Mouse (Mus musculus) hindbrain, embryonic 14.5 days (tissue): ENCODE measurements around the gene Mmel1. TPM values are rescaled to one million over a fixed set of nuclear protein-coding genes. Genes with fewer than 3 reads are reported as not detected.

Source experiments
- ATAC-seq: fragments of 200-750 bp; cut with Nextera tagmentation; 2 replicates; pipeline ENCODE4 v1.8.0; 2017; ENCODE audit warnings: moderate number of reproducible peaks, mild to moderate bottlenecking, moderate TSS enrichment, moderate library complexity; ENCODE audit not compliant: low FRiP score
- DNase-seq: peaks from one replicate; pipeline ENCODE4 v3.0.0-alpha.2; 2015; ENCODE audit warnings: low spot score
- H3K27ac ChIP-seq: fragments of 300-500 bp; sonication (generic); 2 replicates; pipeline ENCODE4 v1.5.1; 2014; ENCODE audit warnings: mild to moderate bottlenecking, moderate library complexity
- H3K27me3 ChIP-seq: fragments of 300-500 bp; sonication (generic); 2 replicates; pipeline ENCODE4 v1.6.1; 2014; ENCODE audit warnings: mild to moderate bottlenecking, low read length, mixed read lengths; ENCODE audit not compliant: control insufficient read depth, insufficient read depth
- H3K36me3 ChIP-seq: fragments of 300-500 bp; sonication (generic); replicated peaks from 2 replicates; pipeline ENCODE4 v1.6.1; 2014; ENCODE audit not compliant: control insufficient read depth, insufficient read depth
- H3K4me1 ChIP-seq: fragments of 300-500 bp; sonication (generic); replicated peaks from 2 replicates; pipeline ENCODE4 v1.6.1; 2014; ENCODE audit warnings: antibody characterized with exemption, low read length, mixed read lengths; ENCODE audit not compliant: control insufficient read depth, insufficient read depth
- H3K4me2 ChIP-seq: fragments of 300-500 bp; sonication (generic); replicated peaks from 2 replicates; pipeline ENCODE4 v1.6.1; 2014; ENCODE audit warnings: mild to moderate bottlenecking, moderate library complexity
- H3K4me3 ChIP-seq: fragments of 300-500 bp; sonication (generic); replicated peaks from 2 replicates; pipeline ENCODE4 v1.5.1; 2014; ENCODE audit warnings: mild to moderate bottlenecking, low read length
- H3K9ac ChIP-seq: fragments of 300-500 bp; sonication (generic); 2 replicates; pipeline ENCODE4 v1.6.1; 2014
- H3K9me3 ChIP-seq: fragments of 300-500 bp; sonication (generic); 2 replicates; pipeline ENCODE4 v1.6.1; 2016; ENCODE audit warnings: low read length; ENCODE audit not compliant: control insufficient read depth
- WGBS: fragments of 180-500 bp; shearing (Covaris S2); extraction: QIAGEN DNeasy Blood & Tissue Kit; methylation state at CpG from one replicate; pipeline ENCODE4 v1.1.7; 2014; 5-methylcytosine and 5-hydroxymethylcytosine counted together
- polyA plus RNA-seq: library from polyadenylated mRNA; unstranded; fragments of >200 nt; fragmentation: Nextera tagmentation; extraction: Ambion mirVana; gene quantifications from 2 replicates; pipeline ENCODE4 v1.2.1, GENCODE M21; 2014

Mmel1 gene
- polyA plus RNA-seq, 1 experiment from 2014 or later, result 0.23 TPM

- Histone ChIP-seq H3K4me2 (no peak overlapping the region), H3K27ac (no peak overlapping the region), H3K9ac (no peak overlapping the region), H3K9me3 (no peaks in the 10 kb centered on the region), H3K27me3 (peaks cover 6% of the 10 kb centered on the region; the same call in 1 of the 2 replicates), H3K4me3 (no peak overlapping the region), H3K4me1 (no peaks in the 10 kb centered on the region), H3K36me3 (no peaks in the 10 kb centered on the region)
- 90% methylated on average over 13 of the region's 13 CpGs for WGBS
- no peak for ATAC-seq
- DNase-seq, result no peak
Observed at GRCm38 (mm10) chr4:154838741-154839140, 30.6 kb upstream of the Mmel1 start.

DNA sequence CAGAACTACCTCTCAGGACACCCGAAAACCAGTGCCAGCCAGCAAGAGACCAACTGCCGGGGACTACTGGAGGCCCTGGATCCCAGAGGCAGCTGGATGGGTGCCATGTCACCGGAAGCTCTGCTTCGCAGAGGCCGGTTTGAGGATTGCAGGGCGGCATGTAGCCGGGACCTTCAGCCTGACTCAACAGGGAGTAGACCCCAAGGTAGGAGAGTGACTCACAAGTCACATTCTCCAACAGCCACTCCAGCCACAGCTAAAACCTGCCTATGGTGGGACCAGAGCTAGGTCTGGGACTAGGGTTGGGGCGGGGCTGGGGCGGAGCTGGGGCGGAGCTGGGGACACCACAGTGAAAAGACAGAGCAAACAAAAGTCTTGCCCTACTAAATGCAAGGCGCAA, 30.0 kb upstream of the Mmel1 start:
- Histone ChIP-seq H3K27me3 (peaks cover 6% of the 10 kb centered on the region; the same call in 1 of the 2 replicates), H3K27ac (no peak overlapping the region), H3K4me1 (no peaks in the 10 kb centered on the region), H3K9ac (no peak overlapping the region), H3K4me3 (no peak overlapping the region), H3K9me3 (no peaks in the 10 kb centered on the region), H3K4me2 (no peak overlapping the region), H3K36me3 (no peaks in the 10 kb centered on the region)
- WGBS, result 51% methylated on average over 11 of the region's 11 CpGs
- no peak for DNase-seq
- ATAC-seq, result no peak

- ATAC-seq, result no peak
- Histone ChIP-seq H3K27me3 (peaks cover 18% of the 10 kb centered on the region), H3K4me3 (no peak overlapping the region), H3K27ac (no peak overlapping the region), H3K4me1 (no peaks in the 10 kb centered on the region; the same call in 1 of the 2 replicates), H3K4me2 (no peak overlapping the region), H3K36me3 (no peaks in the 10 kb centered on the region), H3K9me3 (no peaks in the 10 kb centered on the region), H3K9ac (no peak overlapping the region)
- WGBS, result 96% methylated on average over 1 of the region's 1 CpGs
- DNase-seq, result no peak
Observed at GRCm38 (mm10) chr4:154852696-154853095, 16.7 kb upstream of the Mmel1 start.

DNA sequence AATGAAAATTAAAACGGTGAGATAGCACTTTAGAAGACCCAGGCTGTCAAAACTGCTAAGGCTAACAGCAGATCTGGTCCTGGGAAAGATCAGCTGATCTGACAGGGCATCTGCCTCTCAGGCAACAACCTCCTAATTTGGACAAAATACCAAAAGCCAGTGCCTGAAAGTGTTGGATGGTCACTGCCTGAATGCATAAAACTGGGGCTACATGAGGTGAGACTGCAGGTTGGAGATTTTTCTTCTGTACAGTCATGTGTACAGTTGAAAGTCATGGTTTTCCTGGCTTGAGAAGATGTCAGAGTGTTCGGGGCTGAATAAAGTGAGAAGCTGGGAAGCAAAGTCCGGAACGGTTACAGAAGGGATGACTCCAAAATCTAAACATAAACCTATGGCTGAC, 15.5 kb upstream of the Mmel1 start:
- H3K4me3 ChIP-seq, result no peak overlapping the region
- H3K4me1 ChIP-seq, result no peaks in the 10 kb centered on the region; the same call in 1 of the 2 replicates
- H3K4me2 ChIP-seq, result no peak overlapping the region
- no peak for ATAC-seq
- WGBS, result 80% methylated on average over 4 of the region's 4 CpGs
- no peak overlapping the region for H3K27ac ChIP-seq
- no peaks in the 10 kb centered on the region for H3K36me3 ChIP-seq
- H3K27me3 ChIP-seq, result peaks cover 18% of the 10 kb centered on the region
- DNase-seq, result no peak
- H3K9ac ChIP-seq, result no peak overlapping the region
- H3K9me3 ChIP-seq, result no peaks in the 10 kb centered on the region

- DNase-seq (no peak), ATAC-seq (no peak)
- Histone ChIP-seq H3K4me1 (no peaks in the 10 kb centered on the region; the same call in 1 of the 2 replicates), H3K27me3 (peaks cover 18% of the 10 kb centered on the region), H3K9ac (peak overlapping the region; percentile 76; the same call in 1 of the 2 replicates), H3K36me3 (no peaks in the 10 kb centered on the region), H3K9me3 (no peaks in the 10 kb centered on the region), H3K4me3 (peak overlapping the region; percentile 49; the same call in 1 of the 2 replicates), H3K27ac (no peak overlapping the region), H3K4me2 (peak overlapping the region; percentile 88)
- 64% methylated on average over 12 of the region's 12 CpGs for WGBS
Observed at GRCm38 (mm10) chr4:154854676-154855345, 14.6 kb upstream of the Mmel1 start.

- H3K36me3 ChIP-seq, result no peaks in the 10 kb centered on the region
- H3K9me3 ChIP-seq, result no peaks in the 10 kb centered on the region
- peak overlapping the region; percentile 86 for H3K27ac ChIP-seq
- H3K4me2 ChIP-seq, result peak overlapping the region; percentile 88
- peak overlapping the region; percentile 76 for H3K9ac ChIP-seq
- H3K4me1 ChIP-seq, result no peaks in the 10 kb centered on the region; the same call in 1 of the 2 replicates
- H3K27me3 ChIP-seq, result peaks cover 18% of the 10 kb centered on the region
- peak; percentile 96 for ATAC-seq
- peak; percentile 94 for DNase-seq
- peak overlapping the region; percentile 49 for H3K4me3 ChIP-seq
- under 1% methylated on average over 110 of the region's 110 CpGs for WGBS
Observed at GRCm38 (mm10) chr4:154855721-154856479, 13.5 kb upstream of the Mmel1 start.

- peak overlapping the region; percentile 88 for H3K4me2 ChIP-seq
- H3K4me1 ChIP-seq, result no peaks in the 10 kb centered on the region; the same call in 1 of the 2 replicates
- DNase-seq (no peak), ATAC-seq (no peak)
- 19% methylated on average over 9 of the region's 9 CpGs for WGBS
- peak overlapping the region; percentile 76 for H3K9ac ChIP-seq
- no peaks in the 10 kb centered on the region for H3K36me3 ChIP-seq
- H3K4me3 ChIP-seq, result peak overlapping the region; percentile 49
- peak overlapping the region; percentile 86 for H3K27ac ChIP-seq
- H3K27me3 ChIP-seq, result peaks cover 18% of the 10 kb centered on the region
- no peaks in the 10 kb centered on the region for H3K9me3 ChIP-seq
Observed at GRCm38 (mm10) chr4:154856480-154856837, 12.9 kb upstream of the Mmel1 start.

- H3K9ac ChIP-seq, result no peak overlapping the region
Observed at GRCm38 (mm10) chr4:154856882-154857281, 12.5 kb upstream of the Mmel1 start.

More at GRCm38 (mm10) chr4:154856882-154857281, 12.5 kb upstream of the Mmel1 start:
- ATAC-seq, result no peak
- peaks cover 18% of the 10 kb centered on the region for H3K27me3 ChIP-seq
- 90% methylated on average over 7 of the region's 7 CpGs for WGBS
- peak overlapping the region; percentile 49; the same call in 1 of the 2 replicates for H3K4me3 ChIP-seq
- DNase-seq, result no peak
- no peaks in the 10 kb centered on the region; the same call in 1 of the 2 replicates for H3K4me1 ChIP-seq
- no peak overlapping the region; the same call in 1 of the 2 replicates for H3K27ac ChIP-seq
- no peaks in the 10 kb centered on the region for H3K9me3 ChIP-seq
- H3K4me2 ChIP-seq, result peak overlapping the region; percentile 88
- H3K36me3 ChIP-seq, result no peaks in the 10 kb centered on the region
